Mouse (Mus musculus): ENCODE results near the gene Sh3bgrl3. TPM values are rescaled to one million over a fixed set of nuclear protein-coding genes. Genes with fewer than 3 reads are reported as not detected.

Sh3bgrl3 gene
- polyA plus RNA-seq (2012; rRNA removed) = 521 and 785 TPM in 2 replicates

DNA sequence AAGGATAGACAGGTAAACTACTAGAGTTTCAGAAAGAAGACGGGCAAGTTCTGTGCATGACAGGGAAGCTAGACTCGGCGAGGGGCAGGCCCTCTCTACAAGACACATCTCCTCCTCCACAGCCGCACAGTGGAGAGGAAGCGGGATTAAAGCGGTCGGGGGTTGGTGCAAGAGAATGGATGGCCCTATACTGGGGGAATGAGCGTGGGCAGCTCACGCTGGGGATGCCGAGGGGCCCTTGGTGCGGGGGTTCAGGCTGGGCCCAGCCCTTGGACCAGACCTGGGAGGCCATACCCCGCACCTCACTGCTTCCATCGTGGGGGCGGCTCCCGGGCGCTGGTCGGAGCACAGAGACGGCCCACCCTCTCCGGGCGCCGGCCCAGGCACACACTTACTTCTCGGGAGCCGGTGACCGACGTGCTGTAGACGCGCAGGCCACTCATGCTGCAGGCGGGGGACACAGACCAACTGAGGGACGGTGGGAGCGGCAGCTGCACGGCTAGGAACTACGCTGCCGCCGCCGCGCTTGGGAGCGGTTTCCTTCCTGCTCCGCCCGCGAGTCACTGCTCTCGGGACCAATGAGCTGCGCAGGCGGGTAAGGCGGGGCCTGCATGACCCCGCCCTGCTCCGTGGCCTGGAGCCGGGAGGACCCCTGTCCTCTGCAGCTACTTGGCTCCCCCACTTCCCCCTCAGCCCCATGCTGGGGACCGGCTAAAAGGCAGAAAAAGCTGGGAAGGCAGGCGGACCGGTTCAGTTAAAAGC lies at the start of gene Sh3bgrl3:
TSS of gene Sh3bgrl3 (minus strand) at position 569 of the 762 bp plus-strand sequence.

DNA sequence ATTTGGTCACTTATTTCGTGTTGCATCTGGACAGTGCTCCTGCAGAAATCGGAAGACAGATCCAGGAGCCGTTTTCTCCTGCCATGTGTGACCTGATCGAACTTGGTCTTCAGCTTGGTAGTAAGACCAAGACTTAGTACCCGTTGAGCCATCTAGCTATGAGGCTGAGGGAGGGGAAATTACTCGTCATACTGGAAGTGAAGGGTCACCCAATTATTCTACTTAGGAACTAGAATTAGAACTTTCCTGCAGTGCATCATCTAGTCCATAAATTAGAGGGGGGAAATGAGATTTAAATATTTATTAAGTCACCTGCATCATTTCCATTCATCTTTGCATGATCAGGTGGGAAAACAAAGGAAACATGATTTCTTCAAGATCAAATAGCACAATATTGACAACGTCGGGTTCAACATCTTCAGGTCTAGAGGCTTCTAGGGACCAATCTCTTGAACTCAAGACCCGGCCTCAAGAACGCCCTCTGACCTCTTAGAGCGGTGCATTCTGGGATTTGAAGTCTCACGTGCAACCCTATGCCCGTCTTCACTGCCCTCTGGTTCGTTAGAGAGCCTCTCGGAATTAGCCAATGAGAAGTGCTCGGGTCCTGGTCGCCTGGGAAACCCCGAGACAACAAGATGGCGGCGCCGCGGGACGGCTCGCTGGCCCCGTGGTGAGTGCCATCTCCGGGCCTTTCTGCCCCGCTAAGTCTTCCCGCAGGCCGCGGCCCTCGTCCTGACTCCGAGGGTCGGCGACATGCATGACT lies 26.4 kb downstream of the Sh3bgrl3 start, which contains the start of gene Ubxn11:
TSS of gene Ubxn11 (plus strand) at position 592 of the 763 bp plus-strand sequence.

GRCm38 (mm10) chr4:134094923-134095547 lies 33.6 kb downstream of the Sh3bgrl3 start, which contains the start of gene Cd52:
TSS of gene Cd52 (minus strand) at chr4:134095082.

Other genes with a start within 250 kb of the Sh3bgrl3 start
- gene Rps6ka1, start 241.0 kb downstream of the Sh3bgrl3 start, polyA plus RNA-seq (2012; rRNA removed) = 49.6 and 54.9 TPM in 2 replicates
- 2.3 and 3.2 TPM in 2 replicates for gene Hmgn2, start 160.1 kb downstream of the Sh3bgrl3 start, polyA plus RNA-seq (2012; rRNA removed)
- gene Dhdds, start 127.9 kb downstream of the Sh3bgrl3 start, polyA plus RNA-seq (2012; rRNA removed) = 6.3 and 6.7 TPM in 2 replicates
- gene Lin28a, start 109.9 kb downstream of the Sh3bgrl3 start, polyA plus RNA-seq (2012; rRNA removed) = not detected in 2 replicates
- 0.05 and 0.10 TPM in 2 replicates for gene Zfp683, start 75.0 kb downstream of the Sh3bgrl3 start, polyA plus RNA-seq (2012; rRNA removed)
- 7.5 and 9.4 TPM in 2 replicates for gene Crybg2, start 68.0 kb downstream of the Sh3bgrl3 start, polyA plus RNA-seq (2012; rRNA removed)
- 4.7 and 8.8 TPM in 2 replicates for gene Cd52, start 33.7 kb downstream of the Sh3bgrl3 start, polyA plus RNA-seq (2012; rRNA removed)
- 0.82 and 2.1 TPM in 2 replicates for gene Ubxn11, start 26.2 kb downstream of the Sh3bgrl3 start, polyA plus RNA-seq (2012; rRNA removed)
- gene Cep85, start 58.3 kb upstream of the Sh3bgrl3 start, polyA plus RNA-seq (2012; rRNA removed) = 17.3 and 19.2 TPM in 2 replicates
- not detected in 2 replicates for gene Gm7534, start 74.2 kb upstream of the Sh3bgrl3 start, polyA plus RNA-seq (2012; rRNA removed)
- gene Catsper4, start 98.6 kb upstream of the Sh3bgrl3 start, polyA plus RNA-seq (2012; rRNA removed) = 0.21 and 0.29 TPM in 2 replicates
- gene Cnksr1, start 109.6 kb upstream of the Sh3bgrl3 start, polyA plus RNA-seq (2012; rRNA removed) = 12.0 TPM in 2 replicates
- not detected in 2 replicates for gene E130218I03Rik, start 114.9 kb upstream of the Sh3bgrl3 start, polyA plus RNA-seq (2012; rRNA removed)
- 4.6 and 9.0 TPM in 2 replicates for gene Zfp593, start 116.8 kb upstream of the Sh3bgrl3 start, polyA plus RNA-seq (2012; rRNA removed)
- 0.14 TPM in 1 of 2 replicates, not detected in the other for gene Gm30191, start 118.1 kb upstream of the Sh3bgrl3 start, polyA plus RNA-seq (2012; rRNA removed)
- gene Grrp1, start 125.3 kb upstream of the Sh3bgrl3 start, polyA plus RNA-seq (2012; rRNA removed) = 6.7 and 9.4 TPM in 2 replicates
- 0.56 and 0.67 TPM in 2 replicates for gene Pdik1l, start 159.1 kb upstream of the Sh3bgrl3 start, polyA plus RNA-seq (2012; rRNA removed)
- gene Trim63, start 186.3 kb upstream of the Sh3bgrl3 start, polyA plus RNA-seq (2012; rRNA removed) = 0.21 and 0.28 TPM in 2 replicates
- 0.16 TPM in 1 of 2 replicates, not detected in the other for gene Slc30a2, start 214.4 kb upstream of the Sh3bgrl3 start, polyA plus RNA-seq (2012; rRNA removed)

Data from stomach, adult 2 months (tissue).